Mouse (Mus musculus) megakaryocyte, embryonic 14.5 days (primary cell): ENCODE data around the gene Mgst2.

Source experiments
- FLI1 ChIP-seq: IDR thresholded peaks from 2 replicates; pipeline ENCODE4 v1.6.1; 2012; ENCODE audit warnings: low read length, inconsistent platforms, mixed read lengths
- GATA1 ChIP-seq: IDR thresholded peaks from 3 replicates; pipeline ENCODE4 v1.6.1; 2012; ENCODE audit warnings: mixed read lengths, low read length, inconsistent platforms, borderline replicate concordance

- TF ChIP-seq GATA1 (no peak), FLI1 (no peak)
These were observed 7.9 kb upstream of the Mgst2 start for GRCm38 (mm10) chr3:51652292-51652691.
